Mouse (Mus musculus) inflammation-experienced regulatory T-cells, adult 6 months (primary cell): ENCODE measurements around the gene Zfp385a. TPM values are rescaled to one million over a fixed set of nuclear protein-coding genes. Genes with fewer than 3 reads are reported as not detected.
A peak's percentile ranks its signal among the peaks of the same experiment; 100 is the strongest.

Experiments used
- ATAC-seq: one replicate; pipeline ENCODE4 v1.8.0; 2017
- polyA plus RNA-seq, 3 experiments: library from polyadenylated mRNA; unstranded; fragments of 100-300 nt; shearing (Covaris generic); gene quantifications; one replicate each; pipeline ENCODE4 v1.2.1; 2017

Zfp385a gene
- polyA plus RNA-seq, 3 experiments from 2014 or later, result not detected

DNA sequence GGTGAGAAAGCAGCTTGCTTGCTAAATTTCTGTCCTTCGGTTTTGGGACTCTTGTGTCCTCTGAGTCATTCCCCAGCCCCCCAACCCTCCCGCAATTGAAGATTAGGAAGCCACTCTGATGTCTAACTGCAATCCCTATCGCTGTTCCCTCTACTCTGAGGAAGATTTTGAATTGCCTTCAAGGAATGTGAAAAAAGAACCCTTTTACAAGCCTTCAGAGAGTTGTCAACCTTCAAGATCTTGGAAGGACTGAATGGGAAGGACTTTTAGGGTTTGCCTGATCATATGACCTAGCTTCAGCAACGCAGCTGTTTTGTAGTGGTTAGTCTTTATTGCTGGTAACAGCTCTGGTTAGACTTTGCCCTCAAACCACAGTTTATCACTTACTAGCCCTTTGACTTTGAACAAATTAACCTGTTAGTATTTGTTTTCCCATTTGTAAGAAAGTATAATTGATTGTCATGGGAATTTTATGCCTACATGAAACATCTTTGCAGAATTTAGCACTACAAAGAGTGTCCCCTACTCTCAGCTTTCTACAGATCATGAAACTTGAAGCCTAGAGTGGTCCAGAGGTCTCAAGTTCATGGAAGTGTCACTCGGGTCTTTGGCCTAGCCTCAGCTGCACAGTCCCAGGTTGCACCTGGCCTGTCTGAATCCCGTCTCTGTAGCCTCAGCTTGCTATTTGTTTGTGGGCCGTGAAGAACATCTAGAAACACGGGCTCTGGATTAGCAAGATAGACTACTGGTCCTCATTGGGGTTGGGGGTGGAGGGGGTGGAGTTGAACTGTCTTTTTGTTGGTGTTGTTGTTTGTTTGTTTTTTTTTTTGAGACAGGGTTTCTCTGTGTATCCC is 33.9 kb downstream of the Zfp385a start:
- no peak for ATAC-seq

DNA sequence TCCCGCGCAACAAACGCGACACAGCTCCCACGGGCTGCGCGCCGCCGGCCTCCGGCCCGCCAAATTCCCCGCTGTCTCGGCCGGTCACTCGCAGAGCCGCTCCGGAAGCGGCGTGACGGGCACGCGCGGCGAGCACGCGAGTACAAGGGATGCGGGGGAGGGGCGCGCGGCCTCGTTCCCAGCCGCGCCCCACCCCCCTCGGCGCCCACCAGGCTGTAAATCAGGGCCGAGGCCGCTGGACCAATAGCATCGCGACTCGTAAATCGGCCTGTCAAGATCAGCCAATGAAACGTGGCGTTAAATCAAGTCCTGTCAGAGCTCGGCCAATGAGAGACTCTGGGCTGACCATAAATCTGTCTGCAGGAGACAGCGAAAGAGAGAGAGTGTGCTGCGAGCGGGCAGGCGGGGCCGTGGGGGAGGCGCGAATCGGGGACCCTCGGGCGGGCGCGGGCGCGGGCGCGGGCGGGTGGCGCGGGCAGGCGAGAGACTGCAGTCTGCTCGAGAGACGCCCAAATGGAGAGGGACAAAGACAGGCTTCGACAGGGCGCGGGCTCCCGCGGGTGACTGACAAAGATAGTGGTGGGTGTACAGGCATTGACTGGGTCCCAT is 34.7 kb downstream of the Zfp385a start:
- ATAC-seq, result peak; percentile 92

DNA sequence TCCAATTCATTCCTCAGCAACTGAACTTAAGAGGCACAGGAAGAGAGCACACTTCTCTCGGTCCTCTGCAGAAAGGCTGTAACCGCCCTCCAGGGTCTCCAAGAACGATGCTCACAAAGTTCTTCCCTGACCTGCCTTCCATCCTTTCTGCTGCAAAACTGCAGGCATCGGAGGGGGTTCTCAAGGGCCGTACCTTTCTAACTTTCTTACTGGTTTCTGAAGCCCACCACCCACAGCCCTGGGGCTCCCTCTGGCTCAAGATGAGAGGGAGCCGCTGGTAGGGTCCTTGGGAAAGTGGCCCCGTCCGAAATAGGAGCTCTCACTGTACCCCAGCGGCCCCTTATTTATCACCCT is 35.3 kb downstream of the Zfp385a start:
- no peak for ATAC-seq

DNA sequence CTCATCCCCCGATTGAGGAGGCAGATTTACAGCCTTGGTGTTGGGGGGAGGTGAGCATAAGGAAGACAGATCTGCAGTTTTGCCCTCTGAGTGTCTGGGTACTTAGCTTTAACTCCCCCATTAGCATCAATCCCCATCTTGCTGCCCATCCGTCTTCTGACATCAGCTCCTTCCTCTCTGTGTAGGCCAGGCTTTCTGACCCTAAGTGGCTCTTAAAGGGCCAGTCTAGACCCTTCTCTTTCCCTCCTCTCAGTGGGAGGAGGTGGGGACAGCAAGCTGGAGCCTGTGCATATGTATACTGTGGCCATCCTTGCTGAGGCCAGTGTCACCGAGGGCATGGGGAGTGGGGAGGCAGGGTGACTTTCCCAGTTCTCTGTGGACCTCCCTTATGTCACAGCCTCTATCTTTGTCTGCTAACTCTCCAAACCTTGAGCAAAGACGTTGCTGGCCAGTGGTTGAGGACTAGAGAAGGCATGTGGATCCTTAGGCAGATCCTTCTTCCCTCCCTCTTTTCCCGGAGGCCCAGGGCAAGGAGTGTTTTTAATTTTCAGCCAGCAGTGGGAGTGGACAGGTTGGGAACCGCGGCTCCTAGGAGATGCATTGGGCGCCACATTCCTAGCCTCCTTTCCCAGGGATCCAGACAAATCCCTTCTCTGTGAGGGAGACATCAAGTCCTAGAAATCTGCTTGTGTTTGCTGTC is 35.8 kb downstream of the Zfp385a start:
- no peak for ATAC-seq

DNA sequence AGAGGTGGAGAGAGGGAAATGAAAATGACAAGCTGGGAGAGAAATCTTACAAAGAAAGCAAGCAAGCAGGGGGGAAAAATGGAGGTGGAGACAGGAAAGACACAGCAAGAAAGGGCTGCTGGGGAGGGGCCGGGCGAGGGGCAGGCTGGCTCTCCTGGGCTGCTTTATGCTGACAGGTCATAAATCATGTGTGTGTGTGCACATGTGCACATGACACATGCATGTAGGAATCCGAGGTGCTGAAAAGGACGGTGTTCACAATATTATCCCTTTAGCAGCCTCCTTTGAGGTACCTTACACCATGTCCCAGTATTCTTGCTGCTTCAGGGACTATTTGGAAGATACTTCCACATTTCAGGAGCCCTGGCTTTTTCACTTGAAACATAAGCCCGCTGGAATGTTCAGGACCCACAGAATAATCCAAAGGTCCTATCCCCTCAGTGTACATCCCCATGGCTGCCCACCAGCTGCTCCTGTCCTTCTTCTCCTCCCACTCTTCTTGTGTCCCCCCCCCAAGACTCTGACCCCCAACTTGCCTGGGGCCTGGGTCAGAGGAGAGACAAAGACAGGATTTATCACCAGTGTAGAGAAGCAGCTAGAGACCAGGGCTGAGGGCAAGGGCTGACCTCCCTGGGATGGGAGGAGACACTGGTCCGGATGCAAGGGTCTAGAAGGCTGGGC is 37.4 kb downstream of the Zfp385a start:
- no peak for ATAC-seq

DNA sequence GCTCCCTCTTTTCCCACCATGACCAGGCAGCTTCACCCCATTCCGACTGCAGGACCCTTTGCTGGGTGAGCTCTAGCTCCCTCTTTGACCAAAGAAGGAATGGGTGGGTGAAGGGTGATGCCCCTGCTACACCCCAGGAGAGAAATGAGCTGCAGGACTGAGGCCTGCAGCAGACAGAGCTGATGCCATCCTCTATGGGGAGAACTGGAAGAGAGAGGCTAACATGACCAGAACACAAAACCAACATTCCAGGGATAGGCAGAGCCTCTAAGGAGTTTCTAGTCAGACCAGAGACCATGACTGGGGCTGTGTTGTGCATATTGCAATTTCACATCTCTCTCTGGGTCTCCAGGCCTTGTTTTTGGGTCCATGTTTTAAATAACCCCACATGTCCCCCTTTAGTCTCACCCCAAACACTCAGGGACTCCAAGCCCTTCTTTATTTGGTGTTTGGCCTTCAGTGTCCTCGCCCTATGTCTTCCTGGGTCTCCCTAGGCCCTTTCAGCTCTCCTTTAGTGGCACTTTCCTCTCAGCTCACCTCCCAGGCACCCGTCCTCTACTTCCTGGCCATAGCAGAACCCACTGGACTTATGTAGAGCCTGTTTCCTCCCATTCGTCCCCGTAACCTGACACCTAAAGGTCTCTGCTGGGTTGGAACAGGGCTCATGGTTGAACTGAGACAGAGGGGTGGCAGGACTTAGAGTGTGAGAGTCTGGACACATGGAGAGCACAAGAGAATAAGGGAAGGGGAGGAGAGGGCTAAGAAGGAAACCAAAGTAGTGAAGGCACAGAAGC is 38.1 kb downstream of the Zfp385a start:
- no peak for ATAC-seq

DNA sequence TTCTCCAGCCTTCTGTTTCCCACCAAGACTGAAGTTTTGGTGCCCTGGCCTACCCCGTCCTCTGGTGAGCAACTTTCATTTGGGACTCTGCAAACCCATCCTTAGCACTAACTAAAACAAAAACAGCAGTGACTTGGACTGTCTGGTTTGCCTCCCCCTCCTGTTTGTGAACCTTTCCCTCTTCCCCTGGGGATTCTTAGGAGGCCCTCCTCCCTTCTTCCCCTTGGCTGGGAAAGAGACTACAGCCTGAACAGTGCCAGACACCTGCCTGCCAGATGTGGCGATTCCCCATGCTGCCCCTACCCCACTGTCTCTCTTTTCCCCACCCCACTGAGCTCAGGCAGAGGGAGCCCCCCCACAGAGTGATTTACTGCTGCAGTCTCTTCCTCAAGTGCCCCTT is 38.8 kb downstream of the Zfp385a start:
- ATAC-seq, result no peak

DNA sequence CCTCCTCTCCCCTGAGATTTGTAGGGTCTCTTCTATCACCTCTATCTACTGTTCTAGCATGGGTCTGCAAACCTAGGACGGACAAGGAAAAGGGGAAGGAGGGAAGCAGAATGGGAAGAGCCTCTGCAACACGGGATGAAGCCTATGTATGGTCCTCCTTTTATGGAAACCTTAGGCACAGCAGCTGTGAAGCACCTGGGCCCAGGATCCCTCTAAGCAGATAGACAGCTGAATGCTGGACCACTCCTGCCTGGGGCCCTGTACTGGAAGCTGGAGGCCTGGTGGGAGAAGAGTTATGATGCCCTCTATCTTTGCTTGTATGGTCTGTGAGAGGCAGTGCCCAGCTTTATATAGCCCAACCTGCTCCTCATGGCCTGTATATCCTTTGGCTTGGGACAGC is 39.3 kb downstream of the Zfp385a start:
- ATAC-seq, result no peak

DNA sequence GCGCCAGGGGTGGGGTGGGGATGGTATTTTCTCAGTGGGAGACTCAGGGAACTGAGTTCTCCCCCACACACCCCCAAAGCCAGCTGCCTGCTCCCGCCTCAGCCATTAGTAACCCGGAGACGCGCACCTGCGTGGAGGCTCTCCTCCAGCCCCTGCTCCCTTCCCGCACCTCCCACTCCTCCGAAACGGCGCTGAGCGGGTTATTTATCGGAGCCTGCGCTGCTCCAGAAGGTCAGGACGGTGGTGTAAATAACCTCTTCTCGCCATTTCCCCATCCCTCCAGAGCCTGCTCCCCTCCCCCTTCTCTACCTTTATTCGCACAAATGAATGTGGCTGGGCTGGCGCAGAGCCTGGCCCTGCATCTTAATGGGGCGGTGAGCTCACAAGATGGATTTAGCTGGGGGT is 39.8 kb downstream of the Zfp385a start:
- no peak for ATAC-seq

DNA sequence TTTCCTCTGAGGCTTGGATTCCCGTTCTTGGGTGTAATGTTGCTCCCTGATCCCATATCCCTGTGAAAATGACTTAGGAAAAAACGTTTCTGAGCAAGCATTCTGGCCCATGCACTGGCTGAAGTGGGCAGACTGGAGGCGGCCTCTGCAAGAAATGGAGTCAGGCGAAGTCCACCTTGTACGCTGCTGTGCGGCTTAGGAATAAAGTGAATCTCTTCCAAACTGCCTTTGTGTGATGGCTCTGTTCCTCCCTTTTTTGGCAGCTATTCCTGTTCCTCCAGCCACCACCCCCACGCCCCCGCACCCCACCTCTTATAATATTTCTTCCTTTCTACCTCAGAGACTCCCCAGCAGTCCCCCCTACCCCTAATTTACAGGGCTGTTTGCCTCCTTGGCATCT is 40.2 kb downstream of the Zfp385a start:
- ATAC-seq, result no peak

DNA sequence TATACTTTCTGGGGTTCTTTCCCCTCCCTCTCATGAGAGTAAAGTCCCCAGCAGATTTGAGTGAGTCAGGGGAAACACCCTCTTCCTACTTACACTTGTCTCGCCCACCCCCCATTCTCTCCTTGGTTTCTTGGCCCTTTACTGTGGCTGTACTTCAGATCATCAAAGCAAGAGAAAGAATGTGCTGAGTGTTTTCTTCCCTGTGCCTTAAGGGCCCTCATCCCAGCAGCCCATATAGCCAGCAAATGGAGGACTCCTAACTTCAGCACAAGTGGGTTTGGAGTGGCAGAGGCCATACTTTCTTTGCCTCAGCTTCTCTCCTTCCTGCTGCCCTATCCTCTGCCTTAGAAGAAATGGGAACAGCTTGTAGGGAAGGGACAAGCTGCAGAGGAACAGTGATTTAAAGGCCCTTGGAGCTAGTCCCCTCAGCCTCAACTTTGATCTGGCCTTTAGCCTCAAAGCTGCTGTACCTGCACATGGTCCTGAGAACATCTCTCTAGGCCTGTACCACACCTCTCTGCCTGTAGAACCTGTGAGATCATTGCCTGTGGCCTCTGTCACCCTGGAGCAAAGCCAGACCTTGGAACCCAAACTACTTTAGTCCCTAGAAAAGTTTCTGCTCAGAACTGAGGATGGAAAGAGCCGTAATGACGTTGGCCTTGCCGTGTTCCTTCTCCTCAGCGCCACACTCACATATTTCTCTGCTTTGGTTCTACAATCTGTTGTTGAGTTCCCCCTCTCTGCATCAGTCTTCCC is 40.9 kb downstream of the Zfp385a start:
- ATAC-seq, result no peak

DNA sequence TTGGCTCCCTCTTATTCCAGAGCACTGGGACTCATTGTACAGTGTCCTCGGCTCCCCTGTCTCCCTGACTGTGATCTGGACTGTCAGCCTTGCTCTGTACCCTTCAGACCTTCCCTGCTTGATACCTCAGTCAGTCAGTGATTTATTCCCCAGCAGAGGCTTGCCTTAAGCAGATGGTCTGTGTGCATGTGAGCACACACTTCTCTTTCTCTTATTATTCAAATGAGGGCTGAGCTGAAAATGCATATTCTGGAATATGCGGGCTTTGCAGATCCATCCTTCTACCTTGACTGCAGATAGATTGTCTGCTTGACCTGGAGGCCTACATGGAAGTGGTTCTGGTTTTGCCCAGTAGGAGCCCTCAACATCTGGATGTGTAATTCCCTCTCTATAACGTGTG is 41.9 kb downstream of the Zfp385a start:
- ATAC-seq, result no peak

DNA sequence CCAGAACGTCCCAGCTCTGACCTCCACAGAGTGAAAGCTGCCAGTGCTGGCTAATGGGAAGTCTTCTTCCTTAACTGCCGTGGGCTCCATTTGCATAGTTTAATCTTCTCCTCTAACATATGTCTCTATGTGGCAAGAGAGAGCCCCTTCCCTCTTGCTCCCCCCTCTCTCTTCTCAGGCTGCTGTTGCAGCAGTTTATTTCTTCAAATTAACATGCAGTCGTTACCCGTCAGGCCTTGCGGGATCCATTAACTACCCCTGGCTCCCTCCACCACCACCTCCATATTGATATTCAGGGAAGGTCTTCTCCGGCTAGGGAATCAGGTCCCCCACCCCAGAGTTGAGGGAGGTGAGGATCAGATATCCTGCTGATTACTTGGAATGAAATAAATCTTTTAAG is 42.6 kb downstream of the Zfp385a start:
- ATAC-seq, result no peak

DNA sequence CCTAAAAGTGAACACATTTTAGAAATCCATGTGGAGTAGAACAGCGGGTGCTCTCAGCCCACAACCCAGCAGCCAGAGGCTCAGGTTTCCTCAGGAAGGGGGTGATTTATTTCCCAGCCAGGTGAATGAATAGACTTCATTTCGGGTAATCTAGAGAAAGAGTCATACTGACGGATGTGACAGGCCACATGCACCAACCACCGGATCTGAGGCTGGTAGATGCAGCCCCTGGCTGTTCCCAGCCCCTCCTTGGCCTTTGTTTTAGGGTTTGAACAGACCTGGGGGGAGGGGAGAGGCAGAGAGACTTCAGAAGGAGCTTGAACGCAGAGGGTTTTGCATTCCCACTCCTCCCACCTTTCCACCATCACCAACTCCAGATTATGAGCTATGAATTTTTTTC is 44.0 kb downstream of the Zfp385a start:
- no peak for ATAC-seq

DNA sequence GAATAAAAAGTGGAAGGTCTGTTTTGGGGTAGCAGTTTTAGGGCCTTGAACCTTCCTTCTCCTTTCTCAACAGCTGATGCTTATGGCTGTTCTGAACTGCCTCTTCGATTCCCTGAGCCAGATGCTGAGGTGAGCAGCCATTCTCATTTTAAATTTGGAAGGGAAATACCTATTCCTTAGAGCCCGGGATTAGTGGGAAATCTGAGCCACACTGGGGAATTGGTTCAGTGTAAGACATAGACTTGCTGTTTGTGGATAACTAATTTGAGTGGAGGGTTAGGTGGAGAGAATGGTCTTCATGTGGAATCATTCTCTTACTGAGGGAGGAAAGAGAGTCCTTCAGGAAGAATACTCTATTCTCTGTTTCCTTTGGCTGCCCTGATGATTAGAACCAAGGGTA is 45.2 kb downstream of the Zfp385a start:
- no peak for ATAC-seq

DNA sequence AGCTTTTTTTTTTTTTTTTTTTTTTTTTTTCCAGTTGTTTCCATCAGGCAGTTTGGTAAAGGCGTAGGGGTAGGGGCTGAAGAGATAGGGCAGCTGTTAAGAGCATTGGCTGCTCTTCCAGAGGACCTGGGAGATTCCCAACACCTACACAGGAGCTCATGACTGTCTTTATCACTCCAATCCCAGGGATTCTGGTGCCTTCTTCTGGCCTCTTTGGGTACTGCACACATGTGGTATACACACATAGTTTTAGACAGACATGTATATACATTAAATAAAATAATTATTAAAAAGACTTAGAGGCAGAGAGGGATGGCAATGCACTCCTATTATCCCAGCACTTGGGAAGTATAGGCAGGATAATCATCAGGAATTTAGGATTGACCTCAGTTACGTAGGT is 46.5 kb downstream of the Zfp385a start:
- ATAC-seq, result no peak

DNA sequence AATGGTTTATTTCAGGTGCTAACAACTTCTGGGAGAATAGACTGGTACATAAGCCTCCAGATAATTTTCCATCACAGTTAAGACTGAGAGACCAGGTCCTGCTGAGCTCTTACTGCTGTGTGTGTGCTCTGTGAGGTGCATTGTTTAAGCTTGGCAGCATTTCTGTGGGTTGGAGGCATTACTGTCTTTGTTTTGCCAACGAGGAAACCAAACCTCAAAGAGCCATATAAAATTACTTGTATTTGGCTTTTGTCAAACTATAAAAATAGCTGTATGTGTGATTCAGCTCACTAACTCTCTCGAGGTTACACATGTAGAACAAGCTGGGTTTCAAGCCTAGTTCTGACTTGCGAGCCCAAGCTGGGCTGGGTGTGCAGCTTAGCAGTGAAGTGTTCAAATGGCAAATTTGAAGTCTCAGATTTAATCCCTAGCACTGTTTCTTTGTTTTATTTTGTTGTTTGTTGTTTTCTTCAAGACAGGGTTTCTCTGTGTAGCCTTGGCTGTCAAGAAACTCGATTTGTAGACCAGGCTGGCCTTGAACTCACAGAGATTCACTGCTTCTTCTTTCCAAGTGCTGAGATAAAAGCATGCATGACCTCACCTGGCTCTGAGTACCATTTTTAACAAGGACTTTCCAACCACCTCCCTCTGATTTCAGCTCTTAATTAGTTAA is 47.1 kb downstream of the Zfp385a start:
- no peak for ATAC-seq

DNA sequence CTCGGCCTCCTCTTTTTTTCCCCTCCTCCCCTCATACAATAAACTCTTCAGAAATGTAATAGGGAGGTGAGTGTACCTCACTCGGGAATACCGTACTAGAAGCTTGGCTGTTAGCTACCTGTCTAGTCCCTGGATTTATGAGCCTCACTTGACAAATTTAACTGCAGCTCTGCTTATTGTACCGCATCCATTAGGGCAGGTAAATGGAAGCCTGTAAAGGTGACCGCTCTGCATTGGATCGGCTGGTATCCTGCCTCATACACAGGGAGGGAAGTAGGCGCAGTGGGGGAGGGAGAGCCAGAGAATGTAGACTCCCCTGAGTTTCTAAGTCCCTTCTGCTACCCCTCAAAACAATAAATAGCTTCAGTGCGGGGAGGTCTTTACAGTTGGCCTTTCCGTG is 49.0 kb downstream of the Zfp385a start:
- ATAC-seq, result no peak

DNA sequence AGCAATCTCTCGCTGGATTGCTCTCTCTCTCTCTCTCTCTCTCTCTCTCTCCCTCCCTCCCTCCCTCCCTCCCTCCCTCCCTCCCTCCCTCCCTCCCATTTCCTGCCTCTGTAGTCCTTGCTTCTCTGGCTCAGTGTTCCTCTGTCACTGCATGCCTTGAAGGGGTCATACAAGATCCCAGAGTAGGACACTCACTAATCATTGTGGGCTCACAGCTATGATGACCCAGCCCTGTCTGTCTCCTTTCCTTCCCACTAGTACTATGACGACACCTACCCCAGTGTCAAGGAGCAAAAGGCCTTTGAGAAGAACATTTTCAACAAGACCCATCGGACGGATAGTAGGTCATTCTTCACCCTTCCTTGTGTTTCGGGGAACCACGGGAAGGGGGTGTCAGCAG is 49.5 kb downstream of the Zfp385a start:
- ATAC-seq, result no peak

DNA sequence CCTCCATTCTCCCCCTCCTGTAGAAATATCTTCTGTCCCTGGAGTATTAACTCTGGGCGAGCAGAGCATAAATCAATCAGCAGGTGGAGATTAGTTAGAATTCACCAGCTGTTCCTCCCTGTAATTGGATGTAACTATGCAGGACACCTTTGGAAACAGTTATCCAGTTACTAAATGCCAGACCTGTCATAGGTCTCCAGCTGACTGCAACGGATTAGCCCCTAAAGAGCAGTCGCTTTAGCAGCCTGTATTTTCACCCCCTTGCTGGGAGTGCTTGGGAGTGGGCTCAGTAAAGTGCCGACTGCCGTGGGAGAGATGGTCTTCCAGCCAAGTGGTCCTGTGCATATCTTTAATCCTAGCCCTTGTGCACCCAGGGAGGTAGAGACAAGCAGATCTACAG is 50.3 kb downstream of the Zfp385a start:
- ATAC-seq, result no peak

DNA sequence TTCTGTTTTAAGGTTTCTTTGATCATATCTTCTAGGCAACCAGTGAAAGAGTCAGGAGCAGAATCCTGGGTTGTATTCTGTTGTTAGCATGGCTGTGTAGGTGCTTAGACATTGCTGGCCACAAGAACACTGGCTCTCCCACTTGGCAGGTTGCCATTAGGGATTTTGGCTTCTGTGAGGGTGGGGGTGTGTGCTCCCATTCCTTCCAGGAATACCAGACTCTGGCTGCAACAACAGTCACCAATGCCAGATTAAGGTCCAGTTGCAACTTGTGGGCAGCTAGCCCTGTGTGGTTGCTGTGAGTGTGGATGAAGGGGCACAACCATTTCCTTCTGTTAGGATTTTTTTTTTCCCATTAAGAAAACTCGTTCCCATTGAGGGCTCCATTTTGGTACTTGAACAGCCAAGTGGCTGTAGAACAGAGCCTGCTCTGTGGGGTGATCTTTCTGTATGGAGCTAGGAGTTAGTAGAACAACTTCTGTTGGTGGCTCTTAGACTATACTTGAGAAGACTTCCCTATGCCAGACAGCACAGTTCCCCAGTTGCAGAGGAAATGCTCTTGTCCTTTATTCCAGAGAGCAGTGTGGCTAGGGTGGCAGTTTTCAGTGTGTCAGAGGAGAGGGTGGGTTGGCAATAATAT is 54.0 kb downstream of the Zfp385a start:
- ATAC-seq, result no peak
